Mouse (Mus musculus) CH12.LX (cell line): ENCODE measurements around the gene Ptger3.

Experiments
- CTCF ChIP-seq, 2 experiments: IDR thresholded peaks in 1 of 2; conservative IDR thresholded peaks in 1 of 2; 2 replicates each; pipeline ENCODE4 v1.5.1; 2011 to 2012; ENCODE audit warnings: low read depth in 2 of 2, low read length in 2 of 2, improper control_type of control experiment in 1 of 2, inconsistent platforms in 1 of 2, mild to moderate bottlenecking in 1 of 2, moderate library complexity in 1 of 2
- EP300 ChIP-seq: IDR thresholded peaks from 2 replicates; pipeline ENCODE4 v1.6.1; 2011; ENCODE audit warnings: low read length, improper control_type of control experiment
- GABPA ChIP-seq: IDR thresholded peaks from 2 replicates; pipeline ENCODE4 v1.6.1; 2012; ENCODE audit warnings: low read depth, low read length, improper control_type of control experiment, inconsistent platforms; ENCODE audit not compliant: insufficient replicate concordance
- IRF4 ChIP-seq: IDR thresholded peaks from 2 replicates; pipeline ENCODE4 v1.6.1; 2014; ENCODE audit warnings: low read depth, mild to moderate bottlenecking, inconsistent platforms, low read length, improper control_type of control experiment
- KAT2A ChIP-seq: IDR thresholded peaks from 2 replicates; pipeline ENCODE4 v1.6.1; 2012; ENCODE audit warnings: low read length, improper control_type of control experiment, inconsistent platforms; ENCODE audit not compliant: insufficient replicate concordance
- MAZ ChIP-seq: IDR thresholded peaks from 2 replicates; pipeline ENCODE4 v1.6.1; 2012; ENCODE audit warnings: low read depth, mild to moderate bottlenecking, inconsistent platforms, low read length, improper control_type of control experiment, moderate library complexity
- MEF2A ChIP-seq: IDR thresholded peaks from 2 replicates; pipeline ENCODE4 v1.6.1; 2014; ENCODE audit warnings: low read depth, mild to moderate bottlenecking, inconsistent platforms, low read length, improper control_type of control experiment, borderline replicate concordance
- POLR2A ChIP-seq: IDR thresholded peaks from 2 replicates; pipeline ENCODE4 v1.6.1; 2011; ENCODE audit warnings: low read depth, mild to moderate bottlenecking, improper control_type of control experiment, low read length
- POLR2AphosphoS2 ChIP-seq: IDR thresholded peaks from 2 replicates; pipeline ENCODE4 v1.6.1; 2011; ENCODE audit warnings: low read depth, low read length, improper control_type of control experiment
- RCOR1 ChIP-seq: conservative IDR thresholded peaks from 2 replicates; pipeline ENCODE4 v1.6.1; 2012; ENCODE audit warnings: low read depth, mild to moderate bottlenecking, inconsistent platforms, low read length, improper control_type of control experiment
- UBTF ChIP-seq: IDR thresholded peaks from 2 replicates; pipeline ENCODE4 v1.6.1; 2012; ENCODE audit warnings: low read depth, mild to moderate bottlenecking, inconsistent platforms, low read length, improper control_type of control experiment, moderate library complexity
- USF1 ChIP-seq: IDR thresholded peaks from 2 replicates; pipeline ENCODE4 v1.6.1; 2014; ENCODE audit warnings: low read depth, mild to moderate bottlenecking, inconsistent platforms, low read length, improper control_type of control experiment

GRCm38 (mm10) chr3:157664486-157665041, 97.9 kb downstream of the Ptger3 start:
- no peak for TF ChIP-seq CTCF (conservative IDR thresholded peaks at IDR 0.05 in 1 of 2, IDR thresholded peaks at IDR 0.05 in 1 of 2; ENCODE audit: low read depth in 2 of 2, low read length in 2 of 2)
- no peak for TF ChIP-seq POLR2A
- no peak for TF ChIP-seq IRF4
- no peak for TF ChIP-seq USF1
- TF ChIP-seq MEF2A = no peak
- no peak for TF ChIP-seq MAZ
- no peak for TF ChIP-seq UBTF
- no peak for TF ChIP-seq EP300
- no peak for TF ChIP-seq KAT2A
- TF ChIP-seq POLR2AphosphoS2 = no peak
- no peak for TF ChIP-seq GABPA
- TF ChIP-seq RCOR1 = no peak
